In genomic region chr5:52358120-52358519, GRCm38 (mm10) we compare ENCODE assay signal across 32 mouse cellular contexts. TPM values are rescaled to one million over a fixed set of nuclear protein-coding genes. Genes with fewer than 3 reads are reported as not detected.
"Had no signal": no experiment of that assay in that cellular context is flagged by ENCODE, and none has a peak within 500 bp of the region (broad histone marks: within the 10 kb centered on the region; RNA-seq: fewer than 3 reads in every experiment).

No protein-coding gene starts in this region.

- H3K4me3 ChIP-seq: left cerebral cortex, adult 2 months; limb, embryonic 10.5 days; limb, embryonic 12.5 days; limb, embryonic 13.5 days; limb, embryonic 15.5 days; liver, embryonic 12.5 days; liver, embryonic 13.5 days; liver, embryonic 15.5 days; lung, embryonic 15.5 days; megakaryocyte, embryonic 14.5 days; midbrain, embryonic 10.5 days; midbrain, embryonic 12.5 days; midbrain, embryonic 13.5 days; midbrain, embryonic 15.5 days; myocyte had no signal

- DNase-seq: left cerebral cortex, postnatal 4 days; liver; liver, embryonic 13.5 days; liver, postnatal 0 days; lung, adult 18-20 months; lung, adult 2 months; lung, embryonic 14.5 days; lung, postnatal 10 days; lung, postnatal 14 days; lung, postnatal 36 days; lung, postnatal 4 days had no signal

- H3K4me1 ChIP-seq: limb, embryonic 15.5 days; liver, embryonic 13.5 days; megakaryocyte, embryonic 14.5 days had no signal

- H3K27me3 ChIP-seq: liver, embryonic 12.5 days; liver, embryonic 13.5 days; liver, embryonic 15.5 days; lung, embryonic 15.5 days; megakaryocyte, embryonic 14.5 days; midbrain, embryonic 12.5 days; midbrain, embryonic 13.5 days; midbrain, embryonic 15.5 days had no signal

- H3K36me3 ChIP-seq: limb, embryonic 10.5 days; limb, embryonic 12.5 days; limb, embryonic 13.5 days; limb, embryonic 15.5 days; liver, embryonic 12.5 days; liver, embryonic 13.5 days; liver, embryonic 15.5 days; lung, embryonic 15.5 days; midbrain, embryonic 10.5 days; midbrain, embryonic 12.5 days; midbrain, embryonic 13.5 days; midbrain, embryonic 15.5 days had no signal

- H3K4me2 ChIP-seq: limb, embryonic 12.5 days; limb, embryonic 13.5 days; limb, embryonic 15.5 days; liver, embryonic 11.5 days; liver, embryonic 12.5 days; liver, embryonic 13.5 days; liver, embryonic 15.5 days; lung, embryonic 14.5 days; lung, embryonic 15.5 days; midbrain, embryonic 12.5 days; midbrain, embryonic 13.5 days; midbrain, embryonic 15.5 days had no signal

- ATAC-seq: liver, embryonic 12.5 days; liver, postnatal 0 days; lung, postnatal 0 days; midbrain, embryonic 13.5 days; midbrain, embryonic 15.5 days; midbrain, embryonic 16.5 days had no signal

- H3K9ac ChIP-seq: limb, embryonic 12.5 days; limb, embryonic 13.5 days; limb, embryonic 15.5 days; liver, embryonic 12.5 days; liver, embryonic 13.5 days; liver, embryonic 14.5 days; liver, embryonic 15.5 days; liver, postnatal 0 days; lung, embryonic 14.5 days; lung, embryonic 15.5 days; midbrain, embryonic 12.5 days; midbrain, embryonic 13.5 days; midbrain, embryonic 15.5 days had no signal

- H3K9me3 ChIP-seq: limb, embryonic 10.5 days; limb, embryonic 12.5 days; limb, embryonic 13.5 days; limb, embryonic 15.5 days; liver, embryonic 12.5 days; liver, embryonic 13.5 days; liver, embryonic 15.5 days; lung, embryonic 15.5 days; midbrain, embryonic 10.5 days; midbrain, embryonic 12.5 days; midbrain, embryonic 13.5 days; midbrain, embryonic 15.5 days had no signal

- H3K27ac ChIP-seq: left cerebral cortex, adult 2 months; limb, embryonic 10.5 days; limb, embryonic 12.5 days; limb, embryonic 13.5 days; limb, embryonic 15.5 days; liver, embryonic 12.5 days; liver, embryonic 13.5 days; liver, embryonic 14.5 days; liver, embryonic 15.5 days; lung, embryonic 15.5 days; macrophage; midbrain, embryonic 10.5 days; midbrain, embryonic 12.5 days; midbrain, embryonic 13.5 days; midbrain, embryonic 15.5 days had no signal

RNA-seq across cellular contexts. Expression of gene Sod3, which starts 5.5 kb away (rescaled TPM):
- total RNA-seq: monocyte, adult 5-6 weeks had no signal
- polyA plus RNA-seq: limb, embryonic 10.5 days; limb, embryonic 11.5 days; limb, embryonic 12.5 days had no signal
